Mouse (Mus musculus) cerebellum, postnatal 14 days (tissue): Measurements from ENCODE around the gene Gm17577.
"Not testable (repeated sequence)": the region's sequence is repeated elsewhere in the genome, so short reads cannot be mapped to it uniquely, and the experiment has no call there.

ENCODE experiments used
- DNase-seq, 2 experiments: peaks; one replicate each; pipeline ENCODE4 v3.0.0; 2021; ENCODE audit warnings: mixed read lengths in 2 of 2

Gene Gm17577

GRCm38 (mm10) chrX:123246807-123247206, at the start of gene Gm17577:
Gene Gm17577, minus strand, starts transcription at chrX:123246907.
- not testable (repeated sequence) for DNase-seq

- not testable (repeated sequence) for DNase-seq
These were observed 24.3 kb downstream of the Gm17577 start, which contains the start of gene Srsx for GRCm38 (mm10) chrX:123222381-123222780. Gene Srsx, minus strand, starts transcription at chrX:123222481.
